Mouse (Mus musculus): ENCODE results near the gene Mfap1b. TPM values are rescaled to one million over a fixed set of nuclear protein-coding genes. Genes with fewer than 3 reads are reported as not detected.

Gene Mfap1b
- polyA plus RNA-seq, 1 experiment = 2.0 TPM

GRCm38 (mm10) chr2:121460071-121460470 lies 13.8 kb downstream of the Mfap1b start:
- Histone ChIP-seq H3K4me1 (ENCODE audit: control insufficient read depth, insufficient read depth, insufficient read length) (peaks cover 9% of the 10 kb centered on the region; the same call in 1 of the 2 replicates), H3K27ac (ENCODE audit: insufficient read depth, low read length) (no peak overlapping the region), H3K36me3 (ENCODE audit: control insufficient read depth, insufficient read depth, low read length) (peaks cover 5% of the 10 kb centered on the region; the same call in 1 of the 2 replicates), H3K27me3 (ENCODE audit: control insufficient read depth, insufficient read depth, low read length) (no peaks in the 10 kb centered on the region), H3K4me3 (ENCODE audit: extremely low read depth, insufficient read depth, insufficient read length) (no peak overlapping the region)
- WGBS = 85% methylated on average over 2 of the region's 2 CpGs
- TF ChIP-seq POLR2A (IDR thresholded peaks at IDR 0.05; ENCODE audit: low read depth, low read length) (no peak), CTCF (IDR thresholded peaks at IDR 0.05; ENCODE audit: extremely low read depth, insufficient read depth, insufficient read length, insufficient replicate concordance) (no peak)
- DNase-seq (ENCODE audit: low read depth in 1 of 2, low spot score in 2 of 2) = no peak

- TF ChIP-seq POLR2A (IDR thresholded peaks at IDR 0.05; ENCODE audit: low read depth, low read length) (peak; percentile 31), CTCF (IDR thresholded peaks at IDR 0.05; ENCODE audit: extremely low read depth, insufficient read depth, insufficient read length, insufficient replicate concordance) (no peak)
- Histone ChIP-seq H3K4me3 (ENCODE audit: extremely low read depth, insufficient read depth, insufficient read length) (peak within 1 kb of the TSS; percentile 97), H3K27ac (ENCODE audit: insufficient read depth, low read length) (peak within 1 kb of the TSS; percentile 88), H3K36me3 (ENCODE audit: control insufficient read depth, insufficient read depth, low read length) (peaks cover 9% of the 10 kb centered on the region; the same call in 1 of the 2 replicates), H3K27me3 (ENCODE audit: control insufficient read depth, insufficient read depth, low read length) (no peaks in the 10 kb centered on the region), H3K4me1 (ENCODE audit: control insufficient read depth, insufficient read depth, insufficient read length) (peaks cover 9% of the 10 kb centered on the region; the same call in 1 of the 2 replicates)
- WGBS = 4% methylated on average over 41 of the region's 41 CpGs
- peak; percentile 80 to 88 for DNase-seq (ENCODE audit: low read depth in 1 of 2, low spot score in 2 of 2)
These were observed 16.9 kb downstream of the Mfap1b start, which contains the start of gene Serinc4 for GRCm38 (mm10) chr2:121456692-121457642. TSS of gene Serinc4 (minus strand) at chr2:121456781.

DNA sequence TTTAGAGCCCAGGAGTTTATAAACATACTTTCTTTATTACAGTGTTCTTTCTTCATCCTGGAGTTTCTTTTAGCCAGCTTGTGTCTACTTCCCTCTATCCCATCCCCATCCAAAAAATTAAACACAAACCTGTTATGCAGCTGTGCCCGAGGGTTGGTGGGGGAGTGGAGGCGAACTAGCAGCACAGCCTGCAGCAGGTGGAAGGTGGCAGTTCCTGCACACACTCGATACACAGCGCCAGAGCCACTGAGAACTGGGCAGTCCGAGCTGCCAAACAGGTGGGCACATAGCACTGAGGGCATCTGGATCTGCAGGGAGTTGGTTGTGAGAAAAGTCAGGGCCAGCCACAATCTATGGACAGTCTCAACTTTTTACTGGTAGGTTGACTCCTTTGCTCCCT lies 18.3 kb downstream of the Mfap1b start:
- H3K36me3 ChIP-seq (ENCODE audit: control insufficient read depth, insufficient read depth, low read length) = peaks cover 14% of the 10 kb centered on the region
- H3K27me3 ChIP-seq (ENCODE audit: control insufficient read depth, insufficient read depth, low read length) = no peaks in the 10 kb centered on the region
- no peak overlapping the region for H3K4me3 ChIP-seq (ENCODE audit: extremely low read depth, insufficient read depth, insufficient read length)
- no peak for DNase-seq (ENCODE audit: low read depth in 1 of 2, low spot score in 2 of 2)
- peaks cover 10% of the 10 kb centered on the region for H3K4me1 ChIP-seq (ENCODE audit: control insufficient read depth, insufficient read depth, insufficient read length)
- 88% methylated on average over 5 of the region's 5 CpGs for WGBS
- no peak overlapping the region for H3K27ac ChIP-seq (ENCODE audit: insufficient read depth, low read length)
- TF ChIP-seq CTCF (IDR thresholded peaks at IDR 0.05; ENCODE audit: extremely low read depth, insufficient read depth, insufficient read length, insufficient replicate concordance) (no peak), POLR2A (IDR thresholded peaks at IDR 0.05; ENCODE audit: low read depth, low read length) (no peak)

DNA sequence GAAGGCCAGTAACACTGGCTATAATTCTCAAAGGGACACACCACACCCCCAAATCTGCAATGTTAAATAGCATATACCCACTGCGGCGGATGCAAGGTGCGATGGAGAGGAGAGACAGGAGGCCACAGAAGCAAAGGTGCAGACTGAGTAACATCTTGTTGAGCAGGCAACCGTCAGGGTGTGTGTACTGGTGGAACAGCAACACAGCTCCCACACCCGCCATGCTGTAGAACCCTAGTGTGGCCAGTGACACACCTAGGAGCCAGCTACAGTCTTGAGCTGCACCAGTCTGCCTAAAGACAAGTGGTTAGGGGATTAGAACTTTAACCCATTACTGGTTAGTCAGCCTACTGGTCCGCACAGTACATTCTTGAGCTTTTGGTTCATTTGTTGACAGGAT lies 19.9 kb downstream of the Mfap1b start:
- Histone ChIP-seq H3K4me1 (ENCODE audit: control insufficient read depth, insufficient read depth, insufficient read length) (peaks cover 15% of the 10 kb centered on the region), H3K36me3 (ENCODE audit: control insufficient read depth, insufficient read depth, low read length) (peaks cover 12% of the 10 kb centered on the region), H3K4me3 (ENCODE audit: extremely low read depth, insufficient read depth, insufficient read length) (no peak overlapping the region), H3K27ac (ENCODE audit: insufficient read depth, low read length) (no peak overlapping the region), H3K27me3 (ENCODE audit: control insufficient read depth, insufficient read depth, low read length) (no peaks in the 10 kb centered on the region)
- no peak for DNase-seq (ENCODE audit: low read depth in 1 of 2, low spot score in 2 of 2)
- 93% methylated on average over 6 of the region's 6 CpGs for WGBS
- TF ChIP-seq POLR2A (IDR thresholded peaks at IDR 0.05; ENCODE audit: low read depth, low read length) = no peak
- TF ChIP-seq CTCF (IDR thresholded peaks at IDR 0.05; ENCODE audit: extremely low read depth, insufficient read depth, insufficient read length, insufficient replicate concordance) = no peak

DNA sequence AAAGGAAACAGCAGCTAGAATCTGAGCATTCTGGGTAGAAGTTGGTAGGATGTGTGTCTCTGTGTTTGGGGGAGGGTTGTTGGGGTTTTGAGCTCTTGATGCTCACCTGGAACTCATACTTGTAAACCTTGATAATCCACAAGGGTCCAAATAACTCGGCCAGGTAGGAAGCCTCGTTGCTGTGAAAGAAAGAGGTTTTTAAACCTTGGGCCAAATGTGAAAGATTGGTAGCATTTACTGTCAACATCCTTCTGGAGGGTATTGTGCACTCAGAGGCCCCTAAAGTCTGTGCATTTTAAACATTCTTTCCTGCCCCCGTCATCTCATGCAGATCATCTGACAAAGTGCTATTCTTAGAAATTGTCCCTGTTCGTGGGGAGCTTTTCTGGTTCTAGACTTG lies 20.9 kb downstream of the Mfap1b start, which contains the start of gene Hypk:
Hypk (plus strand) TSS at position 301 of the 400 bp plus-strand sequence.
- H3K4me1 ChIP-seq (ENCODE audit: control insufficient read depth, insufficient read depth, insufficient read length) = peaks cover 15% of the 10 kb centered on the region
- H3K4me3 ChIP-seq (ENCODE audit: extremely low read depth, insufficient read depth, insufficient read length) = no peak within 1 kb of the TSS
- no peak within 1 kb of the TSS for H3K27ac ChIP-seq (ENCODE audit: insufficient read depth, low read length)
- 72% methylated on average over 4 of the region's 4 CpGs for WGBS
- TF ChIP-seq POLR2A (IDR thresholded peaks at IDR 0.05; ENCODE audit: low read depth, low read length) = no peak
- no peak for TF ChIP-seq CTCF (IDR thresholded peaks at IDR 0.05; ENCODE audit: extremely low read depth, insufficient read depth, insufficient read length, insufficient replicate concordance)
- H3K27me3 ChIP-seq (ENCODE audit: control insufficient read depth, insufficient read depth, low read length) = no peaks in the 10 kb centered on the region
- peaks cover 10% of the 10 kb centered on the region for H3K36me3 ChIP-seq (ENCODE audit: control insufficient read depth, insufficient read depth, low read length)
- DNase-seq (ENCODE audit: low read depth in 1 of 2, low spot score in 2 of 2) = no peak

DNA sequence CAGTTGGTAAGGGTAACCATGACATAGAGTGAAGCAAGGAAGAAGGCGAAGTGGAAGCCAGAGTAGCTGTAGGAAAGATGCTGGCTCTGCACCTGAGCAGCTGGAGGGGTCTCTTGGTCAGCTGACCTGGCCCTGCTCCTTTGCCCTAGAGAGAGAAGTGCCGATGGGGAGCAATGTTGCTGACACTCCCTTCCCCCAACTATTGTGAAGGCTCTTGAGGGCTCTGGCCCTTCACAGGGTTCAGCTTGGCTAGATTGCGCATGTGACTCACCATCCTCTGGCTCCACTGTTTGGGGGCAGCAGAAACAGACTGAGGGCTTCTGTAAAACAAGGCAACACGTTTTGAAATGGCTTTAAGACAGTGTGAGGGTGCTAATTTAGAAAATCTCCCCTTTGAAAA lies 21.5 kb downstream of the Mfap1b start:
- peaks cover 10% of the 10 kb centered on the region for H3K36me3 ChIP-seq (ENCODE audit: control insufficient read depth, insufficient read depth, low read length)
- no peaks in the 10 kb centered on the region for H3K27me3 ChIP-seq (ENCODE audit: control insufficient read depth, insufficient read depth, low read length)
- peaks cover 11% of the 10 kb centered on the region for H3K4me1 ChIP-seq (ENCODE audit: control insufficient read depth, insufficient read depth, insufficient read length)
- DNase-seq (ENCODE audit: low read depth in 1 of 2, low spot score in 2 of 2) = no peak
- 86% methylated on average over 4 of the region's 4 CpGs for WGBS
- H3K4me3 ChIP-seq (ENCODE audit: extremely low read depth, insufficient read depth, insufficient read length) = no peak overlapping the region
- no peak overlapping the region for H3K27ac ChIP-seq (ENCODE audit: insufficient read depth, low read length)
- TF ChIP-seq CTCF (IDR thresholded peaks at IDR 0.05; ENCODE audit: extremely low read depth, insufficient read depth, insufficient read length, insufficient replicate concordance) = no peak
- TF ChIP-seq POLR2A (IDR thresholded peaks at IDR 0.05; ENCODE audit: low read depth, low read length) = no peak
